Mouse (Mus musculus) hindbrain, embryonic 15.5 days (tissue): ENCODE results near the gene Aebp2. TPM values are rescaled to one million over a fixed set of nuclear protein-coding genes. Genes with fewer than 3 reads are reported as not detected.

Experiments
- ATAC-seq: fragments of 200-750 bp; cut with Nextera tagmentation; 2 replicates; pipeline ENCODE4 v1.8.0; 2017; ENCODE audit warnings: low read depth, moderate number of reproducible peaks, moderate TSS enrichment; ENCODE audit not compliant: low FRiP score
- H3K27ac ChIP-seq: fragments of 300-500 bp; sonication (generic); replicated peaks from 2 replicates; pipeline ENCODE4 v1.5.1; 2015; ENCODE audit warnings: mild to moderate bottlenecking, inconsistent platforms
- H3K27me3 ChIP-seq: fragments of 300-500 bp; sonication (generic); 2 replicates; pipeline ENCODE4 v1.6.1; 2015; ENCODE audit warnings: control low read depth, inconsistent platforms
- H3K36me3 ChIP-seq: fragments of 300-500 bp; sonication (generic); 2 replicates; pipeline ENCODE4 v1.6.1; 2015; ENCODE audit warnings: control low read depth, inconsistent platforms
- H3K4me1 ChIP-seq: fragments of 300-500 bp; sonication (generic); replicated peaks from 2 replicates; pipeline ENCODE4 v1.6.1; 2015; ENCODE audit warnings: control low read depth, inconsistent platforms
- H3K4me2 ChIP-seq: fragments of 300-500 bp; sonication (generic); 2 replicates; pipeline ENCODE4 v1.6.1; 2015; ENCODE audit warnings: moderate library complexity, mild to moderate bottlenecking, inconsistent platforms
- H3K4me3 ChIP-seq: fragments of 300-500 bp; sonication (generic); 2 replicates; pipeline ENCODE4 v1.5.1; 2015; ENCODE audit warnings: mild to moderate bottlenecking, inconsistent platforms
- H3K9ac ChIP-seq: fragments of 300-500 bp; sonication (generic); 2 replicates; pipeline ENCODE4 v1.6.1; 2015; ENCODE audit warnings: inconsistent platforms
- H3K9me3 ChIP-seq: fragments of 300-500 bp; sonication (generic); 2 replicates; pipeline ENCODE4 v1.6.1; 2016; ENCODE audit warnings: control low read depth, inconsistent platforms
- WGBS: fragments of 180-500 bp; shearing (Covaris S2); methylation state at CpG from one replicate; pipeline ENCODE4 v1.1.7; 2015; 5-methylcytosine and 5-hydroxymethylcytosine counted together
- polyA plus RNA-seq: library from polyadenylated mRNA; unstranded; fragments of >200 nt; fragmentation: Nextera tagmentation; extraction: Ambion mirVana; gene quantifications from 2 replicates; pipeline ENCODE4 v1.2.1, GENCODE M21; 2015

The Aebp2 gene
- polyA plus RNA-seq, 1 experiment from 2014 or later = 8.6 TPM

DNA sequence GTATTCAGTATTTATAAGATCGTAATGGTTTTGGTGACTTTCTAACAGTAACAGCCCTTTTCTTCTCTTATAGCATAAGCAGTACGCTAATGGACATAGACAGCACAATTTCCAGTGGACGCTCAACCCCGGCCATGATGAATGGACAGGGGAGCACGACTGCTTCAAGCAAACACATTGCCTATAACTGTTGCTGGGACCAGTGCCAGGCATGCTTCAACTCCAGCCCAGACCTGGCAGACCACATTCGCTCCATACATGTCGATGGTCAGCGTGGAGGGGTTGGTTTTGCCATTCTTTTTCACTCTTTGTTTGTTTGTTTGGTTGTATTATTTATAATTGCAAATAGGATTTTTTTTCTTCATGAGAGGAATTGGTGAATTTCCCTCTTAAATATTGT, 11.2 kb downstream of the Aebp2 start:
- Histone ChIP-seq H3K27me3 (no peaks in the 10 kb centered on the region), H3K4me2 (no peak overlapping the region), H3K9me3 (no peaks in the 10 kb centered on the region), H3K9ac (no peak overlapping the region), H3K4me1 (peaks cover 17% of the 10 kb centered on the region), H3K4me3 (no peak overlapping the region), H3K36me3 (peaks cover 28% of the 10 kb centered on the region), H3K27ac (no peak overlapping the region)
- 68% methylated on average over 8 of the region's 8 CpGs for WGBS
- ATAC-seq = no peak

DNA sequence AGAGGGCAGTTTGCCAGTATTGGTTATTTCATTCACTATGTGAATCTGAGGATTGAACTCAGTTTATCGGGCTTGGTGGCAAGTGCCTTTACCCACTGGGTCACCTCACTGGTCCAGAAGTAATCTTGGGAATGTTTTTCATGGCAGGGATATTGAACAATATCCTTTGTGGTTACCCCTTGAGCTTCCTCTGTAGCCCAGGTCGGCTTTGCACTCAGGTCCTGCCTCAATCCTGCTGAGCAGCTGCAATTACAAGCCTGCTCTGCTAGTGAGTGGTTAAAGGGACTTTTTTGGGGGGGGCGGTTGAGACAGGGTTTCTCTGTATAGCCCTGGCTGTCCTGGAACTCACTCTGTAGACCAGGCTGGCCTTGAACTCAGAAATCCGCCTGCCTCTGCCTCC, 13.8 kb downstream of the Aebp2 start:
- WGBS = 94% methylated on average over 4 of the region's 4 CpGs
- peaks cover 48% of the 10 kb centered on the region for H3K36me3 ChIP-seq
- no peak for ATAC-seq

GRCm38 (mm10) chr6:140642010-140642409, 19.5 kb downstream of the Aebp2 start:
- H3K36me3 ChIP-seq = peaks cover 71% of the 10 kb centered on the region
- H3K9ac ChIP-seq = no peak overlapping the region
- no peaks in the 10 kb centered on the region for H3K9me3 ChIP-seq
- WGBS = 84% methylated on average over 7 of the region's 7 CpGs
- no peaks in the 10 kb centered on the region for H3K27me3 ChIP-seq
- H3K4me3 ChIP-seq = no peak overlapping the region
- no peaks in the 10 kb centered on the region for H3K4me1 ChIP-seq
- ATAC-seq = no peak
- no peak overlapping the region for H3K4me2 ChIP-seq
- no peak overlapping the region for H3K27ac ChIP-seq

More for the DNA sequence above, 13.8 kb downstream of the Aebp2 start:
- Histone ChIP-seq H3K4me1 (peaks cover 4% of the 10 kb centered on the region; the same call in 1 of the 2 replicates), H3K27me3 (no peaks in the 10 kb centered on the region), H3K27ac (no peak overlapping the region), H3K9me3 (no peaks in the 10 kb centered on the region), H3K9ac (no peak overlapping the region), H3K4me3 (no peak overlapping the region), H3K4me2 (no peak overlapping the region)

- 94% methylated on average over 12 of the region's 12 CpGs for WGBS
- H3K27me3 ChIP-seq = no peaks in the 10 kb centered on the region
- H3K9me3 ChIP-seq = no peaks in the 10 kb centered on the region
- no peak overlapping the region for H3K9ac ChIP-seq
- H3K4me3 ChIP-seq = no peak overlapping the region
- no peak overlapping the region for H3K27ac ChIP-seq
- H3K4me1 ChIP-seq = no peaks in the 10 kb centered on the region
- ATAC-seq = no peak
- peaks cover 69% of the 10 kb centered on the region for H3K36me3 ChIP-seq
- H3K4me2 ChIP-seq = no peak overlapping the region
Measured at GRCm38 (mm10) chr6:140642655-140643054, 20.2 kb downstream of the Aebp2 start.

- no peak overlapping the region for H3K9ac ChIP-seq
- H3K9me3 ChIP-seq = no peaks in the 10 kb centered on the region
- H3K4me1 ChIP-seq = no peaks in the 10 kb centered on the region
- no peak for ATAC-seq
- H3K27me3 ChIP-seq = no peaks in the 10 kb centered on the region
- H3K4me2 ChIP-seq = no peak overlapping the region
- H3K36me3 ChIP-seq = peaks cover 63% of the 10 kb centered on the region
- no peak overlapping the region for H3K27ac ChIP-seq
- no peak overlapping the region for H3K4me3 ChIP-seq
Measured at GRCm38 (mm10) chr6:140645931-140646330, 23.5 kb downstream of the Aebp2 start.

- no peak overlapping the region for H3K27ac ChIP-seq
- WGBS = 84% methylated on average over 6 of the region's 6 CpGs
- no peaks in the 10 kb centered on the region for H3K9me3 ChIP-seq
- H3K9ac ChIP-seq = no peak overlapping the region
- H3K4me1 ChIP-seq = no peaks in the 10 kb centered on the region
- peaks cover 60% of the 10 kb centered on the region for H3K36me3 ChIP-seq
- H3K4me2 ChIP-seq = no peak overlapping the region
- no peak for ATAC-seq
- H3K27me3 ChIP-seq = no peaks in the 10 kb centered on the region
- H3K4me3 ChIP-seq = no peak overlapping the region
Measured at GRCm38 (mm10) chr6:140646892-140647291, 24.4 kb downstream of the Aebp2 start.

DNA sequence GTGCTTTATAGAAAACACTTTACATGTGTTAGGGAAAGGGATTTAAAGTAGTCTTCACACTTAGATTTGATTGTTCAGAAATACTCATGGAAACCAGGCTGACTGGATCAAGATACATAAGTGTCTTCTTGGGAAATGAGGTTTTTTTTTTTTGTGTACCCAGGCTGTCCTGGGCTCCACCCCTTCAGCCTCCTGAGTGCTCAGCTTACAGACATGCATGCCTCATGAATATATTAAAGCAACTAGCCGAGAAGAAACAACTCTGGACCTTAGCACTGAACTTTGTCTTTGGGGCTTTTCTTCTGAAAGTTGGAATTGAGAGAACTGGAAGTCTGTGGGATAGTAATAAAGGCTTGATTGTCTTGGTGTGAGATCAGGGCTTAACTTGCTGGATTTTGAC, 27.3 kb downstream of the Aebp2 start:
- Histone ChIP-seq H3K4me1 (no peaks in the 10 kb centered on the region), H3K36me3 (peaks cover 53% of the 10 kb centered on the region), H3K9ac (no peak overlapping the region), H3K27ac (no peak overlapping the region), H3K4me3 (no peak overlapping the region), H3K9me3 (no peaks in the 10 kb centered on the region), H3K27me3 (no peaks in the 10 kb centered on the region), H3K4me2 (no peak overlapping the region)
- 16% methylated on average over 1 of the region's 1 CpGs for WGBS
- no peak for ATAC-seq

GRCm38 (mm10) chr6:140651923-140652322, 29.5 kb downstream of the Aebp2 start:
- no peak for ATAC-seq
- Histone ChIP-seq H3K9me3 (no peaks in the 10 kb centered on the region), H3K4me1 (no peaks in the 10 kb centered on the region), H3K9ac (no peak overlapping the region), H3K4me2 (no peak overlapping the region), H3K27me3 (no peaks in the 10 kb centered on the region), H3K4me3 (no peak overlapping the region), H3K36me3 (peaks cover 42% of the 10 kb centered on the region), H3K27ac (no peak overlapping the region)
- WGBS = 71% methylated on average over 7 of the region's 7 CpGs

DNA sequence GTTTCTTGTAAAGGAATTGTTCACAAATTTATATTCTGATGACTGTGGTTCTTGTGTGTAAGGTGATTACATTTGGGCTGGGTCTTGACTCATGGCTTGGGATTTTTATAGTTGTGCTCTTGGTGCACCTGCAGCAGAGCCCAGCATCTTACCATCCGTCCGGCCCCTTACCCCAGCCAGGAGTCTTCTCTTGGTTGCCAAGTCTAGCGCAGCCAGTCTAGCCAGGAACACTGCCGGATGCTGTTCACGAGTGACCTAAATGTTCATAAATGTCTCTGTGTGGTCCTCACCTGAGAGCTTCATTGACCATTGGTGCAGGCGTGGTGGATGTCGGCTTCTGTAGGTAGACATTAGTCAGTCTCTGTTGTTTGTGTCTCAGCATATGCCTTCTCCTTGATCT, 33.0 kb downstream of the Aebp2 start:
- H3K36me3 ChIP-seq = peaks cover 22% of the 10 kb centered on the region
- H3K9ac ChIP-seq = no peak overlapping the region
- no peak overlapping the region for H3K27ac ChIP-seq
- no peak overlapping the region for H3K4me2 ChIP-seq
- H3K9me3 ChIP-seq = no peaks in the 10 kb centered on the region
- WGBS = 97% methylated on average over 7 of the region's 7 CpGs
- no peak overlapping the region for H3K4me3 ChIP-seq
- no peak for ATAC-seq
- H3K4me1 ChIP-seq = no peaks in the 10 kb centered on the region
- H3K27me3 ChIP-seq = no peaks in the 10 kb centered on the region

GRCm38 (mm10) chr6:140656991-140657390, 34.5 kb downstream of the Aebp2 start:
- H3K4me2 ChIP-seq = no peak overlapping the region
- no peaks in the 10 kb centered on the region for H3K4me1 ChIP-seq
- H3K27ac ChIP-seq = no peak overlapping the region
- H3K36me3 ChIP-seq = peaks cover 15% of the 10 kb centered on the region; the same call in 1 of the 2 replicates
- H3K9ac ChIP-seq = no peak overlapping the region
- ATAC-seq = no peak
- 94% methylated on average over 3 of the region's 3 CpGs for WGBS
- H3K27me3 ChIP-seq = no peaks in the 10 kb centered on the region
- H3K4me3 ChIP-seq = no peak overlapping the region
- H3K9me3 ChIP-seq = no peaks in the 10 kb centered on the region

DNA sequence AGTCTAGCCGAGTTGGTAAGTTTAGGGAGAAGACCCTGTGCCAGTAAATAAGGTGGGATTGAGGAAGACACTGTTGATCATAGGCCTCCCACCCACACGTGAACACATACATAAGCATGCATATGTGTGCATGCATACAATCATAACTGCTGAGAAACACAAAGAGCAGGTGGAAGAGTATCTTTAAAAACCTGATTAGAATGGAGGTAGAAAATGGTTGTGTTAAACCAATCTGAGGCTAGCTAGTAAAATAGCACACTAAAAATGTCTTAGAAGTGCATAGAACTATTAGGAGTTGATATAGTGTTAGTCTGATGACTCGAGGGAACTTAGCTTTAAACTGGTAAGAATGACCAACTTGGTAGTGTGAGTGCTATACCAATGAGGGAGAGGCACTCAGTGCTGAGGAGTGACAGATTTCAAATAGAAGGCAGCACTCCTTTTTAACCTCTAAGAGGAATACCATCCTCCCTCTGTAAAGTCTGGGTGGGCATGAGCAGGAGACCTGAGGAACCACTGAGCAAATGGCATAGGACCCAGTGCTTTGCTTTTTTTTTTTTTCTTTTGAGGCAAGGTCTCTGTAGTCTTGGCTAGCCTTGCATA, 35.6 kb downstream of the Aebp2 start:
- H3K9ac ChIP-seq = no peak overlapping the region
- no peak for ATAC-seq
- no peak overlapping the region for H3K4me2 ChIP-seq

GRCm38 (mm10) chr6:140661111-140661510, 38.6 kb downstream of the Aebp2 start:
- Histone ChIP-seq H3K27me3 (no peaks in the 10 kb centered on the region), H3K36me3 (no peaks in the 10 kb centered on the region), H3K4me2 (no peak overlapping the region), H3K9me3 (no peaks in the 10 kb centered on the region), H3K4me3 (no peak overlapping the region), H3K9ac (no peak overlapping the region), H3K4me1 (peaks cover 5% of the 10 kb centered on the region; the same call in 1 of the 2 replicates), H3K27ac (no peak overlapping the region)
- ATAC-seq = no peak
- 92% methylated on average over 10 of the region's 10 CpGs for WGBS

More for the DNA sequence above, 35.6 kb downstream of the Aebp2 start:
- Histone ChIP-seq H3K36me3 (0 out of 2 replicates have a peak, but pooled peaks cover 11% of the 10 kb centered on the region), H3K27me3 (no peaks in the 10 kb centered on the region), H3K4me1 (no peaks in the 10 kb centered on the region), H3K9me3 (no peaks in the 10 kb centered on the region), H3K4me3 (no peak overlapping the region), H3K27ac (no peak overlapping the region)
- WGBS = 92% methylated on average over 3 of the region's 3 CpGs

DNA sequence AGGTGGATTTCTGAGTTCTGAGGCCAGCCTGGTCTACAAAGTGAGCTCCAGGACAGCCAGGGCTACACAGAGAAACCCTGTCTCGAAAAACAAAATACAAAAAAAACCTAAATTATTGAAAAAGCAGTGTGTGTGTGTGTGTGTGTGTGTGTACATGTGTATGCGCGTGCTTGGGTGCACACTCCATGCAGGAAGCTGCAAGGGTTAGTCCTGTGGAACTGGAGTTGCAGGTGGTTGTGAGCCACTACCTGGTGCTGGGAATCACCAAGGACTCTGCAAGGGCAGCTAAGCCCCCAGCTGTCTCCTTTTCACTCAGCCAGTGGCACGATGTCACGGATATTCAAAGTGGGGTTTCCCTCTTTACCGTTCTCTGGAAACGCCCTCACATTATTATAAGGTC, 39.3 kb downstream of the Aebp2 start:
- Histone ChIP-seq H3K4me3 (no peak overlapping the region), H3K27ac (no peak overlapping the region), H3K27me3 (no peaks in the 10 kb centered on the region), H3K36me3 (no peaks in the 10 kb centered on the region), H3K9ac (no peak overlapping the region), H3K4me2 (no peak overlapping the region), H3K4me1 (peaks cover 12% of the 10 kb centered on the region), H3K9me3 (no peaks in the 10 kb centered on the region)
- WGBS = 83% methylated on average over 7 of the region's 7 CpGs
- ATAC-seq = no peak
